Mouse (Mus musculus) hindbrain, postnatal 0 days (tissue): ENCODE measurements around the gene Gm38100. TPM values are rescaled to one million over a fixed set of nuclear protein-coding genes. Genes with fewer than 3 reads are reported as not detected.

Experiments used
- ATAC-seq: fragments of 200-750 bp; cut with Nextera tagmentation; 2 replicates; pipeline ENCODE4 v1.8.0; 2017; ENCODE audit warnings: mild to moderate bottlenecking, moderate TSS enrichment, moderate library complexity
- DNase-seq: peaks from one replicate; pipeline ENCODE4 v3.0.0-alpha.2; 2015; ENCODE audit warnings: low spot score
- H3K27ac ChIP-seq: fragments of 300-500 bp; sonication (generic); 2 replicates; pipeline ENCODE4 v1.5.1; 2014; ENCODE audit warnings: mild to moderate bottlenecking
- H3K27me3 ChIP-seq: fragments of 300-500 bp; sonication (generic); 2 replicates; pipeline ENCODE4 v1.6.1; 2014; ENCODE audit warnings: low read length, mixed read lengths; ENCODE audit not compliant: insufficient read depth
- H3K36me3 ChIP-seq: fragments of 300-500 bp; sonication (generic); 2 replicates; pipeline ENCODE4 v1.6.1; 2014; ENCODE audit warnings: low read length, mixed read lengths; ENCODE audit not compliant: insufficient read depth
- H3K4me1 ChIP-seq: fragments of 300-500 bp; sonication (generic); 2 replicates; pipeline ENCODE4 v1.6.1; 2014; ENCODE audit warnings: antibody characterized with exemption, low read length, mixed read lengths; ENCODE audit not compliant: insufficient read depth
- H3K4me2 ChIP-seq: fragments of 300-500 bp; sonication (generic); 2 replicates; pipeline ENCODE4 v1.6.1; 2014; ENCODE audit warnings: low read depth, mild to moderate bottlenecking, low read length, moderate library complexity, mixed read lengths
- H3K4me3 ChIP-seq: fragments of 300-500 bp; sonication (generic); 2 replicates; pipeline ENCODE4 v1.5.1; 2014; ENCODE audit warnings: low read length
- H3K9ac ChIP-seq: fragments of 300-500 bp; sonication (generic); replicated peaks from 2 replicates; pipeline ENCODE4 v1.6.1; 2014; ENCODE audit warnings: mild to moderate bottlenecking, low read length, moderate library complexity, mixed read lengths
- H3K9me3 ChIP-seq: fragments of 300-500 bp; sonication (generic); 2 replicates; pipeline ENCODE4 v1.6.1; 2016; ENCODE audit warnings: low read length, mixed read lengths
- CTCF ChIP-seq: IDR thresholded peaks from 2 replicates; pipeline ENCODE4 v1.5.1; 2016; ENCODE audit warnings: antibody characterized with exemption, control low read depth, low read depth
- WGBS: fragments of 180-500 bp; shearing (Covaris S2); extraction: QIAGEN DNeasy Blood & Tissue Kit; methylation state at CpG from one replicate; pipeline ENCODE4 v1.1.7; 2014; 5-methylcytosine and 5-hydroxymethylcytosine counted together
- polyA plus RNA-seq: library from polyadenylated mRNA; unstranded; fragments of >200 nt; fragmentation: Nextera tagmentation; extraction: Ambion mirVana; gene quantifications from 2 replicates; pipeline ENCODE4 v1.2.1, GENCODE M21; 2015
- total RNA-seq: library from RNA; depleted of rRNA; stranded (reverse); fragments of >200 nt; gene quantifications from 2 replicates; pipeline ENCODE4 v1.2.3, GENCODE M21; 2014; rRNA removed

Gene Gm38100
- total RNA-seq (not detected in 2 replicates), polyA plus RNA-seq (not detected in 2 replicates)

DNA sequence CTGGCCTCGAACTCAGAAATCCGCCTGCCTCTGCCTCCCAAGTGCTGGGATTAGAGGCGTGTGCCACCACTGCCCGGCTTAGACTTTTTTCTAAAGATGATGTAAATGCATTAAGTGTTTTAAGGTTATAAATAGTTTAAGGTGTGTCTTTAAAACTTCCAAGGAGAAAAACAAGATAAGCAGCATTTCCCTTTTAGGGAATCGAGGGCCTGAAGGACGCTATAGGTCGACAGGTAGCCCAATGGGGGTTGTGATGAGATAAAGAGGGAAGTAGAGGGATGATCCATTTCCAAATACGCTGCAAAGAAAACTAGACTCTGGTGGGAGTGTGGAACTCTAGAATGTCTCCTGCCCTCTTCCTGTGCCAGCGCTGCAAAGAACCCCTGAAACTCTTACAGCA, at the start of gene Gm38100:
Gm38100 (plus strand) TSS at position 301 of the 400 bp plus-strand sequence.
- Histone ChIP-seq H3K27me3 (no peaks in the 10 kb centered on the region), H3K9ac (no peak within 1 kb of the TSS), H3K4me1 (no peaks in the 10 kb centered on the region), H3K4me2 (no peak within 1 kb of the TSS), H3K36me3 (no peaks in the 10 kb centered on the region), H3K4me3 (no peak within 1 kb of the TSS), H3K9me3 (no peaks in the 10 kb centered on the region), H3K27ac (no peak within 1 kb of the TSS)
- WGBS = 93% methylated on average over 9 of the region's 9 CpGs
- ATAC-seq (no peak), DNase-seq (no peak)
- TF ChIP-seq CTCF = no peak

DNA sequence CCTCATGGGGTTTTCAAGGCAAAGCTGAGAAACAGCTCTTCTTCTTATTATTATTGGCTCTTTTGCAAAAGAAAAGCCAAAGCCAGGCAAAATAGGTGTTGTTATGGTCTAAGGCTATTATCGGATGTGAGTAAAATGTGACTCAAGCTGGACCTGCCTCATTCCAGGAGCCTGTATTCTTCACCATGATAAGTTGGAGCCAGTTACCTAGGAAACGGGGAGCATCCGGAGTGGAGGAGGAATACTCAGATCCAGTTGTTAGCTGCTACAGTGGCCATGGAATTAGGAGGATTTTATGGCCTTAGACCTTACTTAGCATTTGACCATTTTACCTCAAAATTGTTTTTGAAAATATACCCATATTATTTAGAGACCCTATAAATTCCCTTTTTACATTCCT, 49.4 kb upstream of the Gm38100 start:
- H3K36me3 ChIP-seq = no peaks in the 10 kb centered on the region
- no peak overlapping the region for H3K4me3 ChIP-seq
- no peak for ATAC-seq
- H3K9me3 ChIP-seq = no peaks in the 10 kb centered on the region
- no peak overlapping the region for H3K9ac ChIP-seq
- WGBS = 53% methylated on average over 3 of the region's 3 CpGs
- TF ChIP-seq CTCF = no peak
- peak; percentile 29 for DNase-seq
- H3K4me1 ChIP-seq = no peaks in the 10 kb centered on the region
- no peaks in the 10 kb centered on the region for H3K27me3 ChIP-seq
- no peak overlapping the region for H3K27ac ChIP-seq
- no peak overlapping the region for H3K4me2 ChIP-seq

DNA sequence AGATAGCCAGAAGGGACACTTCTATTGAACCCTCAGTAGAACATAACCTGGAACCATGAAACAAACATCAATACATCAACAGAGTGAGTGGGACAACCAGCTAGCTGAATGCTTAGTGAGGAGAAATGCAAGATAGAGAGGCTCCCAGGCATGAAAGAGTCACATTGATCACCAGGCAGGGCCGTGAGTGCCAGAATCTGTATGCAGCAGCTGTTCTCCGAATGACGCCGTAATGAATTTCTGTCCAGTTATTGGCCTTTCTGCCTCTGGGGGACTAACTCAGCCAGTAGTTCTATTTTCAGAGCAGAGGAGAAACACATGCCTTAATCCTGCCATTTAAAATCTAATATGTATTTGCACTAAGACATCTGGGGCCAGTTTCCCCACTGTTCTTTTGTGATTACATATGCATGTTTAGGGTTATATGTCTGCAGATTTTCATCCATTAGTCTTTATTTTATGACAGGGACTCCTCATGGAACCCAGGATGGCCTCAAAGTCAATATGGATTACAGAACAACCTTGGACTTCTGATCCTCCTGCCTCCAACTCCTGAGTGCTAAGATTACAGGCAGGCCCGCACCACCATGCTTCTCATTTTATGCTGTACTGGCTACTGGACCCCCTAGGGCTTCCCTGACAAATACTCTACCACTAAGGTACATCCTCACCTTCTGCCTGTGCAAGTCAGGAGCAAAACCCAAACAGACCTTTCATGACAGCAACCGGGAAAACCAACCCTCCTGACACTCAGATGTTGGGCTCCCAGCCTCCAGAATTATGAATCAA, 47.9 kb upstream of the Gm38100 start:
- no peaks in the 10 kb centered on the region for H3K36me3 ChIP-seq
- H3K9me3 ChIP-seq = no peaks in the 10 kb centered on the region
- no peak overlapping the region for H3K4me3 ChIP-seq
- TF ChIP-seq CTCF = no peak
- DNase-seq (peak; percentile 42), ATAC-seq (peak; percentile 45; the same call in 1 of the 2 replicates)
- WGBS = 52% methylated on average over 6 of the region's 6 CpGs
- no peak overlapping the region for H3K27ac ChIP-seq
- no peaks in the 10 kb centered on the region for H3K27me3 ChIP-seq
- no peaks in the 10 kb centered on the region for H3K4me1 ChIP-seq
- H3K4me2 ChIP-seq = no peak overlapping the region
- no peak overlapping the region for H3K9ac ChIP-seq

DNA sequence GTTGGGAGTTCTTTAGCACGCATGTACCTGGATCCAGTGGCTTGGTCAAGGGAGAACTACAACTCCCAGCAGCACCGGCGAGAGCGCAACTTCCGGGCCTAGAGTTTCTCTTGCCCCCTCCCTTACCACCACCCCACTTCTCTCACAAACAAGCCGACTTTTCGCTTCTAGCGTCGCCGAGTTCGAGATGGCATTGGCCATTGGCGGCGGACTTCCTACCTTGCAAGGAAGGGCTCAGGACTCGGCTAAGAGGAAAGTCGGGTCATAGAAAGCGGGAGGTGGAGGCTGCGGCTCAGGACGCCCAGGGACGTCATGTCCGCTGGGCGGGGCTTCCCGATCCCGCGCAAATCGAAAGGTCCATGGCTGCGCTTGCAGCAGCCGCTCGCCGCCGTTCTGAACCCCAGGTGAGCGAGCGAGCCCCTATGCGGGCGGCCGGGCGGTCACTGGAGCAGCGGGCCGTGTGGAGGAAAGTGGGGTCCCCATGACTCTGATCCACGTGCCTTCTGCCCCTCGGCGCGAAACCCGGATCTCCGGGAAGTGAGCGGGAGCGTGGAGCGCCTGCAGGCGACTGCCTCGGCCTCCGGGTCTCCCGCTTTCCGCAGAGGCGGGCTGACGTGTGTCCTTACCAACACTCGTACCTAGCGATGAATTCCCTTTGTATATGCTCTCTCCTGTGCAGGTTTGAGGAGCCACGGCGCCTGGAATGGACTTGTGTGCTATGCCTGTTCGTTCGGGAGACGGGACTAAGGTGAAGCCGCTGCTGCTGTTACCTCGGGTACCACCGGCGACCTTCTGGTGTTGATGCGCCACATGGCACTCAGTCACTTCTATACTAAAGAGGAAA, 39.5 kb upstream of the Gm38100 start, which contains the start of gene Exo1:
Exo1 (plus strand) TSS at position 129 of the 844 bp plus-strand sequence.
- Histone ChIP-seq H3K4me3 (peak within 1 kb of the TSS; percentile 82), H3K27me3 (no peaks in the 10 kb centered on the region), H3K4me1 (no peaks in the 10 kb centered on the region), H3K4me2 (peak within 1 kb of the TSS; percentile 96), H3K9me3 (no peaks in the 10 kb centered on the region), H3K9ac (peak within 1 kb of the TSS; percentile 72), H3K27ac (peak within 1 kb of the TSS; percentile 91), H3K36me3 (no peaks in the 10 kb centered on the region)
- DNase-seq = peak; percentile 91
- no peak for TF ChIP-seq CTCF
- ATAC-seq = peak; percentile 98
- WGBS = under 1% methylated on average over 65 of the region's 66 CpGs

DNA sequence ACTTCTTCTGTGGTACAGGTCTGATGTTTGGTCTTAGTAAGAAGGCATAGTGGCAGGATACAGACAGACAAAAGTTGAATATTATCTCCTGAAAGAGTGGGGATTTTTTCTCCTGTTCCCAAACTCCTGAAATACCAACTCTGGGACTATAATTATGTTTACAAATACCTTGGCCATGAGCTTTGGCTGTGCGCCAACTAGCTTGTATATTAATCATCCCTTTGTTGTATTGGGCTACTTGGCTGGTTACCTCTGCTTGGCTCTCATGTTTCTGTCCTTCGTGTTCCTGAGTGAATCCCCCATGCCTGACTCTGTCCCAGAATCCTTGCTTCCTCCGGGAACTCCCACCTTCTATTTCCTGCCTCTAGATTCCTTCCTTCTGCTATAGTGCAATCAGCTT, 36.7 kb upstream of the Gm38100 start:
- DNase-seq (peak; percentile 4), ATAC-seq (no peak)
- H3K27me3 ChIP-seq = no peaks in the 10 kb centered on the region
- H3K4me3 ChIP-seq = no peak overlapping the region
- no peak overlapping the region for H3K27ac ChIP-seq
- H3K9ac ChIP-seq = no peak overlapping the region
- no peak for TF ChIP-seq CTCF
- H3K4me1 ChIP-seq = no peaks in the 10 kb centered on the region
- H3K9me3 ChIP-seq = no peaks in the 10 kb centered on the region
- 59% methylated on average over 3 of the region's 3 CpGs for WGBS
- no peaks in the 10 kb centered on the region for H3K36me3 ChIP-seq
- H3K4me2 ChIP-seq = no peak overlapping the region

DNA sequence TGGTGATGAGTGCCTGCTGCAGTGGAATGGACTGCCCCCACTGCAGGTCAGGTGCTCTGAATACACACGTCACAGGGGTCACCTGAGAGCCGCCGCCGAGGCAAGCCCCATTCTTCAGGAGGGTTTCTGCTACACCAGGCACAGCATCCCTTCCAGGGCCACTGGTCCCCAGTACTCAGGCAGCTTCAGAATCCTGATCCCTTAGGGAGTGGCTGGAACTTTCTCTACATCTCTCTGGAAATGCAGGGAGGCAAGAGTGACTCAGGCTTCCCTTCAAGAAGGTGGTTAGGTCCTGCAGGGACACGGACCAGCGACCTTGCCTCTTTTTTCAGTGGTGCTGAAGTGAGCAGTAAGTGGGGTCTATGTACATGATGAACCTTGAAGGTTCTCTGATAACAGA, 26.9 kb upstream of the Gm38100 start:
- Histone ChIP-seq H3K9me3 (no peaks in the 10 kb centered on the region), H3K4me3 (no peak overlapping the region), H3K4me1 (no peaks in the 10 kb centered on the region), H3K4me2 (no peak overlapping the region), H3K9ac (no peak overlapping the region), H3K27ac (no peak overlapping the region), H3K27me3 (no peaks in the 10 kb centered on the region), H3K36me3 (no peaks in the 10 kb centered on the region)
- DNase-seq (no peak), ATAC-seq (no peak)
- WGBS = 89% methylated on average over 6 of the region's 6 CpGs
- TF ChIP-seq CTCF = no peak
